Mouse (Mus musculus) retina, postnatal 7 days (tissue): ENCODE data around the gene Klf13.

Source experiments
- DNase-seq: peaks from one replicate; pipeline ENCODE4 v3.0.0-alpha.2; 2012; ENCODE audit warnings: low read depth, low spot score

Klf13 gene

GRCm38 (mm10) chr7:63925413-63926360, 13.0 kb downstream of the Klf13 start:
- no peak for DNase-seq

GRCm38 (mm10) chr7:63924747-63925412, 13.8 kb downstream of the Klf13 start:
- no peak for DNase-seq

GRCm38 (mm10) chr7:63924151-63924550, 14.6 kb downstream of the Klf13 start:
- DNase-seq: no peak

- DNase-seq: no peak
These were observed 15.7 kb downstream of the Klf13 start for GRCm38 (mm10) chr7:63922975-63923374.

GRCm38 (mm10) chr7:63922571-63922970, 16.1 kb downstream of the Klf13 start:
- DNase-seq: no peak

- no peak for DNase-seq
These were observed 16.7 kb downstream of the Klf13 start for GRCm38 (mm10) chr7:63921909-63922562.

GRCm38 (mm10) chr7:63918771-63919768, 19.6 kb downstream of the Klf13 start:
- DNase-seq: no peak

GRCm38 (mm10) chr7:63917693-63918092, 21.0 kb downstream of the Klf13 start:
- DNase-seq: no peak

GRCm38 (mm10) chr7:63916268-63916907, 22.3 kb downstream of the Klf13 start, which contains the start of gene E030018B13Rik:
Gene E030018B13Rik (plus strand): TSS chr7:63916857.
- DNase-seq: no peak

- DNase-seq: no peak
These were observed 23.8 kb downstream of the Klf13 start for GRCm38 (mm10) chr7:63914891-63915290.

GRCm38 (mm10) chr7:63913724-63914692, 24.7 kb downstream of the Klf13 start:
- DNase-seq: no peak

- DNase-seq: no peak
These were observed 25.6 kb downstream of the Klf13 start for GRCm38 (mm10) chr7:63912924-63913723.

- DNase-seq: no peak
These were observed 26.4 kb downstream of the Klf13 start for GRCm38 (mm10) chr7:63912234-63912810.

- no peak for DNase-seq
These were observed 27.1 kb downstream of the Klf13 start for GRCm38 (mm10) chr7:63911383-63912233.

- no peak for DNase-seq
These were observed 27.8 kb downstream of the Klf13 start for GRCm38 (mm10) chr7:63910912-63911311.

GRCm38 (mm10) chr7:63910225-63910624, 28.5 kb downstream of the Klf13 start:
- DNase-seq: no peak
